Mouse (Mus musculus) liver, postnatal 0 days (tissue): ENCODE results near the gene Morf4l1. TPM values are rescaled to one million over a fixed set of nuclear protein-coding genes. Genes with fewer than 3 reads are reported as not detected.
"Not testable (repeated sequence)": the region's sequence is repeated elsewhere in the genome, so short reads cannot be mapped to it uniquely, and the experiment has no call there.

ENCODE experiments used
- ATAC-seq: fragments of 200-750 bp; cut with Nextera tagmentation; 2 replicates; pipeline ENCODE4 v1.8.0; 2017; ENCODE audit warnings: mild to moderate bottlenecking, moderate library complexity
- DNase-seq: peaks from one replicate; pipeline ENCODE4 v3.0.0-alpha.2; 2016
- H3K27ac ChIP-seq: fragments of 300-500 bp; sonication (generic); 2 replicates; pipeline ENCODE4 v1.5.1; 2014; ENCODE audit warnings: antibody characterized with exemption, moderate library complexity, mild to moderate bottlenecking, low read depth
- H3K27me3 ChIP-seq: fragments of 300-500 bp; sonication (generic); 2 replicates; pipeline ENCODE4 v1.6.1; 2014; ENCODE audit warnings: low read length, control low read depth, mixed read lengths; ENCODE audit not compliant: insufficient read depth
- H3K36me3 ChIP-seq: fragments of 300-500 bp; sonication (generic); replicated peaks from 2 replicates; pipeline ENCODE4 v1.6.1; 2014; ENCODE audit warnings: mild to moderate bottlenecking, control low read depth, low read length, moderate library complexity, mixed read lengths; ENCODE audit not compliant: insufficient read depth
- H3K4me1 ChIP-seq: fragments of 300-500 bp; sonication (generic); 2 replicates; pipeline ENCODE4 v1.6.1; 2014; ENCODE audit warnings: antibody characterized with exemption, mild to moderate bottlenecking, control low read depth; ENCODE audit not compliant: insufficient read depth
- H3K4me2 ChIP-seq: fragments of 300-500 bp; sonication (generic); 2 replicates; pipeline ENCODE4 v1.6.1; 2014; ENCODE audit warnings: low read depth, mild to moderate bottlenecking, low read length, moderate library complexity, mixed read lengths
- H3K4me3 ChIP-seq: fragments of 300-500 bp; sonication (generic); 2 replicates; pipeline ENCODE4 v1.5.1; 2014; ENCODE audit warnings: low read depth, low read length
- H3K9ac ChIP-seq: fragments of 300-500 bp; sonication (generic); replicated peaks from 2 replicates; pipeline ENCODE4 v1.6.1; 2014; ENCODE audit warnings: mild to moderate bottlenecking, moderate library complexity
- H3K9me3 ChIP-seq: fragments of 300-500 bp; sonication (generic); 2 replicates; pipeline ENCODE4 v1.6.1; 2016; ENCODE audit warnings: mild to moderate bottlenecking, control low read depth, low read length, mixed read lengths
- CTCF ChIP-seq: sonication (generic); IDR thresholded peaks from 2 replicates; pipeline ENCODE4 v1.5.1; 2016; ENCODE audit warnings: antibody characterized with exemption, low read depth
- EP300 ChIP-seq: IDR thresholded peaks from 2 replicates; pipeline ENCODE4 v1.6.1; 2016; ENCODE audit warnings: antibody characterized with exemption, low read depth, mild to moderate bottlenecking
- WGBS: fragments of 180-500 bp; shearing (Covaris S2); extraction: QIAGEN DNeasy Blood & Tissue Kit; methylation state at CpG from one replicate; pipeline ENCODE4 v1.1.7; 2014; ENCODE audit not compliant: insufficient replicate concordance; 5-methylcytosine and 5-hydroxymethylcytosine counted together
- polyA plus RNA-seq: library from polyadenylated mRNA; unstranded; fragments of >200 nt; fragmentation: Nextera tagmentation; extraction: Ambion mirVana; gene quantifications from 2 replicates; pipeline ENCODE4 v1.2.1, GENCODE M21; 2015

Gene Morf4l1
- polyA plus RNA-seq, 1 experiment from 2014 or later, result 135 TPM

GRCm38 (mm10) chr9:90075336-90075735 lies 39.2 kb downstream of the Morf4l1 start:
- Histone ChIP-seq H3K27ac (no peak overlapping the region), H3K36me3 (peaks cover 6% of the 10 kb centered on the region), H3K4me2 (no peak overlapping the region), H3K27me3 (no peaks in the 10 kb centered on the region), H3K4me3 (no peak overlapping the region), H3K9ac (no peak overlapping the region), H3K9me3 (no peaks in the 10 kb centered on the region), H3K4me1 (no peaks in the 10 kb centered on the region)
- DNase-seq (no peak), ATAC-seq (no peak)
- WGBS, result 21% methylated on average over 4 of the region's 4 CpGs
- no peak for TF ChIP-seq CTCF
- TF ChIP-seq EP300, result no peak

GRCm38 (mm10) chr9:90070174-90070573 lies 44.4 kb downstream of the Morf4l1 start:
- H3K4me3 ChIP-seq, result no peak overlapping the region
- no peak overlapping the region for H3K27ac ChIP-seq
- TF ChIP-seq CTCF, result no peak
- TF ChIP-seq EP300, result no peak
- H3K36me3 ChIP-seq, result peaks cover 23% of the 10 kb centered on the region
- H3K9ac ChIP-seq, result no peak overlapping the region
- no peak for ATAC-seq
- no peaks in the 10 kb centered on the region for H3K4me1 ChIP-seq
- no peak overlapping the region for H3K4me2 ChIP-seq
- no peaks in the 10 kb centered on the region for H3K9me3 ChIP-seq
- no peak for DNase-seq
- no peaks in the 10 kb centered on the region for H3K27me3 ChIP-seq
- 71% methylated on average over 7 of the region's 7 CpGs for WGBS

DNA sequence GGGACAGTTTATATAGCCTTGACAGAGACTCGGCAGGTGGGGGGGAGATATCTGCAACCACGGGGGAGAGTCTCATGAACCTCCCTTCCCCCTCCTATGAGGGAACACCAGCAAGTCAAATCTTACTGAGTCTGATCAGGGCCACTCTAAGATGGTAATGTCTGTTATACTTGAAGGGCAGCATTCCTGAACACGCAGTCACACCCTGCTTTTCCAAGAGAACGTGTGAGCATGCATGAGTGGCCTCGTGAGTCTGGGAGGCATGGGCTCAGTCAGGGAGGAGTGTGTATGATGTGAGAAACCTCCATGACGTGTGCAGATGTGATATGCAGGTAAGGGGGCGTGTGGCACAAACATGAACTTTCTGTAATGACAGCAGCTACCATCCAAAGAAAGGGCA lies 45.1 kb downstream of the Morf4l1 start:
- no peaks in the 10 kb centered on the region for H3K27me3 ChIP-seq
- ATAC-seq, result no peak
- no peak overlapping the region for H3K4me3 ChIP-seq
- no peaks in the 10 kb centered on the region for H3K9me3 ChIP-seq
- no peak for DNase-seq
- H3K4me1 ChIP-seq, result no peaks in the 10 kb centered on the region
- no peak overlapping the region for H3K27ac ChIP-seq
- H3K36me3 ChIP-seq, result peaks cover 28% of the 10 kb centered on the region
- no peak overlapping the region for H3K4me2 ChIP-seq
- H3K9ac ChIP-seq, result no peak overlapping the region
- no peak for TF ChIP-seq EP300
- no peak for TF ChIP-seq CTCF
- WGBS, result 65% methylated on average over 7 of the region's 7 CpGs

DNA sequence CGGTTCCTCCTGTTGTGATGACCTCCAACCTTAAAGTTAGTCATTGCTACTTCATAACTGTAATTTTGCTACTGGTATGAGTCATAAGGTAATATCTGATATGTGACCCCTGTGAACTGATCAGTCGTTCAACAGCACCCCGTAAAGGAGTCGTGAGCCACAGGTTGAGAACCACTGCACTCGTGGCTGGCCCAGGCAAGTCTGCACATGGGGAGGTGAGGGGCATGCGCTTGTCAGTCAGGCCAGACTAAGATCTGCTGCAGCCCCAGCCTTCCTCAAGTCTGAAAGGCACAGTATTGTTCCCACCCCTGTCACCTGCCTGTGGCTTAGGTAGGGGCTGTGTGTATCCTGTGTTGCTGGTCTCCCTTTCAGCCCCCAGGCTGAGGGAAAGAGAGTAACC lies 45.8 kb downstream of the Morf4l1 start:
- WGBS, result 89% methylated on average over 6 of the region's 6 CpGs
- TF ChIP-seq EP300 (no peak), CTCF (no peak)
- ATAC-seq (no peak), DNase-seq (no peak)
- no peaks in the 10 kb centered on the region for H3K9me3 ChIP-seq
- peaks cover 32% of the 10 kb centered on the region for H3K36me3 ChIP-seq
- H3K9ac ChIP-seq, result no peak overlapping the region
- no peak overlapping the region for H3K4me3 ChIP-seq
- no peak overlapping the region for H3K27ac ChIP-seq
- H3K27me3 ChIP-seq, result no peaks in the 10 kb centered on the region
- no peak overlapping the region for H3K4me2 ChIP-seq
- no peaks in the 10 kb centered on the region for H3K4me1 ChIP-seq

GRCm38 (mm10) chr9:90067341-90067740 lies 47.2 kb downstream of the Morf4l1 start:
- peaks cover 28% of the 10 kb centered on the region for H3K36me3 ChIP-seq
- no peaks in the 10 kb centered on the region for H3K4me1 ChIP-seq
- no peaks in the 10 kb centered on the region for H3K27me3 ChIP-seq
- H3K4me2 ChIP-seq, result no peak overlapping the region
- DNase-seq, result no peak
- WGBS, result 33% methylated on average over 2 of the region's 2 CpGs
- H3K27ac ChIP-seq, result no peak overlapping the region
- H3K4me3 ChIP-seq, result no peak overlapping the region
- ATAC-seq, result no peak
- no peak overlapping the region for H3K9ac ChIP-seq
- H3K9me3 ChIP-seq, result no peaks in the 10 kb centered on the region
- no peak for TF ChIP-seq EP300
- no peak for TF ChIP-seq CTCF

GRCm38 (mm10) chr9:90060932-90061331 lies 53.6 kb downstream of the Morf4l1 start:
- not testable (repeated sequence) for H3K4me1 ChIP-seq, H3K4me3 ChIP-seq, DNase-seq, ATAC-seq, H3K4me2 ChIP-seq, H3K9ac ChIP-seq, H3K9me3 ChIP-seq, H3K27ac ChIP-seq, H3K27me3 ChIP-seq
- WGBS, result 72% methylated on average over 5 of the region's 5 CpGs
- H3K36me3 ChIP-seq, result peaks cover 17% of the 10 kb centered on the region

GRCm38 (mm10) chr9:90060574-90060875 lies 54.0 kb downstream of the Morf4l1 start:
- Histone ChIP-seq H3K4me1 (no peaks in the 10 kb centered on the region; the same call in 1 of the 2 replicates), H3K9ac (no peak overlapping the region), H3K36me3 (peaks cover 13% of the 10 kb centered on the region), H3K9me3 (no peaks in the 10 kb centered on the region), H3K4me3 (no peak overlapping the region), H3K27ac (peak overlapping the region; percentile 39; the same call in 1 of the 2 replicates), H3K4me2 (no peak overlapping the region), H3K27me3 (no peaks in the 10 kb centered on the region)
- ATAC-seq (0 out of 2 replicates have a peak, but pooled peaks have one; percentile 3), DNase-seq (no peak)
- WGBS, result 79% methylated on average over 2 of the region's 2 CpGs
- TF ChIP-seq CTCF, result no peak
- TF ChIP-seq EP300, result no peak
